Mouse (Mus musculus): ENCODE data around the gene Nfasc. TPM values are rescaled to one million over a fixed set of nuclear protein-coding genes. Genes with fewer than 3 reads are reported as not detected.

The Nfasc gene
- 0.31 TPM for polyA plus RNA-seq (2014; fragmentation: Illumina TruSeq; extraction: RNeasy Lipid Tissue Mini Kit (QIAGEN cat#74804); ENCODE audit: low read depth, low replicate concordance)

DNA sequence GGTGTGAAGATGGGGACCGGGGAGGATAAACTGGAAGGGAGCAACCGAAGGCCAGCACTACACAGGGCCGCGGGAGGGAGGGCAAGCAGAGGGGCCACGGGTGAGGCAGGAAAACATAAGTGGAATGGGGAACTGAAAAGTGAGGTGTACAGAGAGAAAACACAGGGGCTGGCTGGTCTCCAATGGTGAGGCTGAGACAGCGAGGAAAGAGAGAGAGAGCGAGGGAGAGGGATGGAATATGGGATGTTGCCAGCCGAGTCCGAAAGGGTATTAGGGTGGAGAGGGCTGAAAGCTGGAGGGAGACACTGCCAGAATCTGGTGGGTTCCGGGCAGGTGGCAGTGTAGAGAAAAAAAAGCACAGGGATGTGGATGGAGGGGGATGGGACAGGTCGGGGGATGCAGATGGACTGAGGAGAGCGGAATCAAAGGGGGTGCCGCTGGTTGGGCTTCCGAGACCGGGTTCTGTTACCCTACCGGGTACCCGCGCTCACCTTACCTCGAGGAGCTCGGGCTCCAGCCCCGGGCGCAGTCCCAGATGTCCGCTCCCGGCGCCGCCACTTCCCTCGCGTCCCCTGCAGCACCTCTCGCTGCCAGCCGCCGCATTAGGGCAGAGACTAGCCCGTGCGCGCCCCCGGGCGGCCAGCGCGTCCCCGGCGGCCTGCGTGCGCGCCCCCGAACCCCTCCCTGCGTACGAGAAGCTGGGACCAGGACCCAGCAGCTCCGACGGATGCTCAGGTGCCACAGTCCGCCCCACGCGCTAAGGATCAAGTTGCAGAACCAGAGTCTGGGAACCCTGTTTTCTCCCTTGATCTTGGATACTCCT, at the start of gene Nfasc:
Gene Nfasc (minus strand): TSS at position 623 of the 823 bp plus-strand sequence.

DNA sequence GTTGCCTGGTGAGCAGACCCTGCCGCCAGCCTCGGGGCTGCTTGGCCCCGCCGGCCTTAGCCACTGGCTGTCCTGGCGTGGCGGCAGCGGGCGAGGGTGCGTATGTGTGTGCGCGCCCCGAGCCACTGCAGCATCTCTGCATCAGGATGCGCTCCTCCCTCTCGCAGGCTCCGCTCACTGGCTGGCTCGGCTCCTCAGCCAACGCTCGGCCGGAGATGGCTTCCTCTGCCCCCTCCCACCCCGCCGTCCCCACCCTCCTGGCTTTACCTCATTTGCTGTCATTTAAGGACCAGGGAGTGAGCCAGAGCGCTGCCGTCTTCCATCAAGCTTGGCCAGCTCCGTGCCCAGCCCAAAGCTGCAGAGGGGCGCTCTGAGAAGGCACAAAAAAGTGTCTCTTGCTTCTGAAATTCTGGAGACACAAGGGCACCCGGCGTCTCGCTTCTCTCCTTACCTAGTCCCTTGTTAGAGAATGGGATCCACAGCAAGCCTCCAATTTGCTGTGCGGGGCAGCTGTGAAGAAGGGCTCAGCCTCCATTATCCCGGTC, 198.8 kb downstream of the Nfasc start, which contains the start of gene Cntn2:
Gene Cntn2 (minus strand): TSS at position 495 of the 545 bp plus-strand sequence.

Other genes with a start within 250 kb of the Nfasc start
- gene Tmem81, start 235.6 kb downstream of the Nfasc start, polyA plus RNA-seq (2014; fragmentation: Illumina TruSeq; extraction: RNeasy Lipid Tissue Mini Kit (QIAGEN cat#74804); ENCODE audit: low read depth, low replicate concordance): 2.6 TPM
- 6.3 TPM for gene Cntn2, start 198.5 kb downstream of the Nfasc start, polyA plus RNA-seq (2014; fragmentation: Illumina TruSeq; extraction: RNeasy Lipid Tissue Mini Kit (QIAGEN cat#74804); ENCODE audit: low read depth, low replicate concordance)
- 4.3 TPM for gene Lrrn2, start 138.5 kb upstream of the Nfasc start, polyA plus RNA-seq (2014; fragmentation: Illumina TruSeq; extraction: RNeasy Lipid Tissue Mini Kit (QIAGEN cat#74804); ENCODE audit: low read depth, low replicate concordance)

Measured in heart, adult 10 weeks (tissue).